Mouse (Mus musculus): ENCODE measurements around the gene Gm17334. TPM values are rescaled to one million over a fixed set of nuclear protein-coding genes. Genes with fewer than 3 reads are reported as not detected.
"Not testable (repeated sequence)": the region's sequence is repeated elsewhere in the genome, so short reads cannot be mapped to it uniquely, and the experiment has no call there.

Gm17334 gene
- total RNA-seq, 1 experiment, result 0.22 TPM

GRCm38 (mm10) chr11:53761284-53761683, 11.7 kb downstream of the Gm17334 start:
- DNase-seq (ENCODE audit: low read depth, low spot score), result no peak
- H3K4me1 ChIP-seq (ENCODE audit: control insufficient read depth in 2 of 2, insufficient read depth in 2 of 2, low read length in 2 of 2, poor library complexity in 1 of 2), result peaks cover 17 to 49% of the 10 kb centered on the region in 2 experiments
- TF ChIP-seq MAFK (IDR thresholded peaks at IDR 0.05; ENCODE audit: insufficient read depth, low read depth, low read length) (no peak), ZNF384 (IDR thresholded peaks at IDR 0.05; ENCODE audit: low read depth, low read length) (no peak), ZC3H11A (IDR thresholded peaks at IDR 0.05; ENCODE audit: borderline replicate concordance, low read depth, low read length) (no peak), HCFC1 (IDR thresholded peaks at IDR 0.05; ENCODE audit: borderline replicate concordance, insufficient read depth, low read length) (no peak), CHD2 (IDR thresholded peaks at IDR 0.05; ENCODE audit: low read depth, low read length) (no peak)
- no peaks in the 10 kb centered on the region for H3K36me3 ChIP-seq (ENCODE audit: control insufficient read depth, insufficient read depth, low read length, poor library complexity, severe bottlenecking)
- H3K27ac ChIP-seq (ENCODE audit: insufficient read depth, low read depth, low read length, poor library complexity, severe bottlenecking), result no peak overlapping the region
- in situ Hi-C loops (cut with MboI; ENCODE audit: low sequenced_read_pairs in 2 of 2, unreplicated experiment in 2 of 2), result no loop called here
- H3K4me3 ChIP-seq (ENCODE audit: insufficient read depth in 1 of 2, low read depth in 1 of 2, low read length in 2 of 2, poor library complexity in 1 of 2, severe bottlenecking in 1 of 2), result no peak overlapping the region
- H3K9me3 ChIP-seq (ENCODE audit: control insufficient read depth, insufficient read depth, low read depth, low read length), result no peaks in the 10 kb centered on the region
- H3K9ac ChIP-seq (ENCODE audit: insufficient read depth, low read depth, low read length, poor library complexity, severe bottlenecking), result no peak overlapping the region

GRCm38 (mm10) chr11:53759545-53760406, 13.2 kb downstream of the Gm17334 start:
- TF ChIP-seq ZNF384 (IDR thresholded peaks at IDR 0.05; ENCODE audit: low read depth, low read length) (no peak), CHD2 (IDR thresholded peaks at IDR 0.05; ENCODE audit: low read depth, low read length) (no peak), ZC3H11A (IDR thresholded peaks at IDR 0.05; ENCODE audit: borderline replicate concordance, low read depth, low read length) (no peak), HCFC1 (IDR thresholded peaks at IDR 0.05; ENCODE audit: borderline replicate concordance, insufficient read depth, low read length) (no peak), MAFK (IDR thresholded peaks at IDR 0.05; ENCODE audit: insufficient read depth, low read depth, low read length) (no peak)
- H3K9me3 ChIP-seq (ENCODE audit: control insufficient read depth, insufficient read depth, low read depth, low read length), result no peaks in the 10 kb centered on the region
- peak overlapping the region; percentile 88 for H3K27ac ChIP-seq (ENCODE audit: insufficient read depth, low read depth, low read length, poor library complexity, severe bottlenecking)
- DNase-seq (ENCODE audit: low read depth, low spot score), result no peak
- in situ Hi-C loops (cut with MboI; ENCODE audit: low sequenced_read_pairs in 2 of 2, unreplicated experiment in 2 of 2), result loop anchor here in 1 of 2 experiments (10.0 kb wide), 1 partner anchor 95 kb away; the partner anchor contains the start of gene Gm12216
- H3K4me3 ChIP-seq (ENCODE audit: insufficient read depth in 1 of 2, low read depth in 1 of 2, low read length in 2 of 2, poor library complexity in 1 of 2, severe bottlenecking in 1 of 2), result peak overlapping the region; percentile 8 to 54
- peaks cover 17 to 43% of the 10 kb centered on the region in 2 experiments for H3K4me1 ChIP-seq (ENCODE audit: control insufficient read depth in 2 of 2, insufficient read depth in 2 of 2, low read length in 2 of 2, poor library complexity in 1 of 2)
- H3K9ac ChIP-seq (ENCODE audit: insufficient read depth, low read depth, low read length, poor library complexity, severe bottlenecking), result peak overlapping the region; percentile 48; the same call in 1 of the 2 replicates
- H3K36me3 ChIP-seq (ENCODE audit: control insufficient read depth, insufficient read depth, low read length, poor library complexity, severe bottlenecking), result no peaks in the 10 kb centered on the region

- H3K4me3 ChIP-seq (ENCODE audit: insufficient read depth in 1 of 2, low read depth in 1 of 2, low read length in 2 of 2, poor library complexity in 1 of 2, severe bottlenecking in 1 of 2), result peak overlapping the region; percentile 8 to 54; a peak in 2 of 4 replicates
- H3K9ac ChIP-seq (ENCODE audit: insufficient read depth, low read depth, low read length, poor library complexity, severe bottlenecking), result no peak overlapping the region
- H3K9me3 ChIP-seq (ENCODE audit: control insufficient read depth, insufficient read depth, low read depth, low read length), result no peaks in the 10 kb centered on the region
- DNase-seq (ENCODE audit: low read depth, low spot score), result no peak
- H3K27ac ChIP-seq (ENCODE audit: insufficient read depth, low read depth, low read length, poor library complexity, severe bottlenecking), result peak overlapping the region; percentile 88
- peaks cover 9 to 37% of the 10 kb centered on the region in 2 experiments for H3K4me1 ChIP-seq (ENCODE audit: control insufficient read depth in 2 of 2, insufficient read depth in 2 of 2, low read length in 2 of 2, poor library complexity in 1 of 2)
- no peaks in the 10 kb centered on the region for H3K36me3 ChIP-seq (ENCODE audit: control insufficient read depth, insufficient read depth, low read length, poor library complexity, severe bottlenecking)
- no peak for TF ChIP-seq ZNF384 (IDR thresholded peaks at IDR 0.05; ENCODE audit: low read depth, low read length)
- no peak for TF ChIP-seq CHD2 (IDR thresholded peaks at IDR 0.05; ENCODE audit: low read depth, low read length)
- TF ChIP-seq MAFK (IDR thresholded peaks at IDR 0.05; ENCODE audit: insufficient read depth, low read depth, low read length), result no peak
- no peak for TF ChIP-seq ZC3H11A (IDR thresholded peaks at IDR 0.05; ENCODE audit: borderline replicate concordance, low read depth, low read length)
- TF ChIP-seq HCFC1 (IDR thresholded peaks at IDR 0.05; ENCODE audit: borderline replicate concordance, insufficient read depth, low read length), result no peak
- in situ Hi-C loops (cut with MboI; ENCODE audit: low sequenced_read_pairs in 2 of 2, unreplicated experiment in 2 of 2), result loop anchor here in 1 of 2 experiments (10.0 kb wide), 1 partner anchor 96 kb away; the partner anchor contains the start of gene Gm12216
Measured at GRCm38 (mm10) chr11:53758791-53759351, 14.1 kb downstream of the Gm17334 start.

GRCm38 (mm10) chr11:53758033-53758432, 15.0 kb downstream of the Gm17334 start:
- not testable (repeated sequence) for H3K9me3 ChIP-seq (ENCODE audit: control insufficient read depth, insufficient read depth, low read depth, low read length); H3K9ac ChIP-seq (ENCODE audit: insufficient read depth, low read depth, low read length, poor library complexity, severe bottlenecking); H3K36me3 ChIP-seq (ENCODE audit: control insufficient read depth, insufficient read depth, low read length, poor library complexity, severe bottlenecking); DNase-seq (ENCODE audit: low read depth, low spot score); H3K27ac ChIP-seq (ENCODE audit: insufficient read depth, low read depth, low read length, poor library complexity, severe bottlenecking); H3K4me3 ChIP-seq (ENCODE audit: insufficient read depth in 1 of 2, low read depth in 1 of 2, low read length in 2 of 2, poor library complexity in 1 of 2, severe bottlenecking in 1 of 2)
- peak; percentile 64; the same call in 1 of the 2 replicates for TF ChIP-seq ZNF384 (IDR thresholded peaks at IDR 0.05; ENCODE audit: low read depth, low read length)
- in situ Hi-C loops (cut with MboI; ENCODE audit: low sequenced_read_pairs in 2 of 2, unreplicated experiment in 2 of 2), result loop anchor here in 1 of 2 experiments (10.0 kb wide), 1 partner anchor 97 kb away; the partner anchor contains the start of gene Gm12216
- H3K4me1 ChIP-seq (ENCODE audit: control insufficient read depth in 2 of 2, insufficient read depth in 2 of 2, low read length in 2 of 2, poor library complexity in 1 of 2), result peaks cover 9 to 30% of the 10 kb centered on the region in 2 experiments
